Mouse (Mus musculus) midbrain, embryonic 11.5 days (tissue): ENCODE data around the gene Sult2a1. TPM values are rescaled to one million over a fixed set of nuclear protein-coding genes. Genes with fewer than 3 reads are reported as not detected.
"Not testable (repeated sequence)": the region's sequence is repeated elsewhere in the genome, so short reads cannot be mapped to it uniquely, and the experiment has no call there.

Experiments used
- ATAC-seq: fragments of 200-750 bp; cut with Nextera tagmentation; 2 replicates; pipeline ENCODE4 v1.8.0; 2017; ENCODE audit warnings: moderate TSS enrichment, moderate library complexity; ENCODE audit not compliant: low FRiP score
- DNase-seq: peaks from one replicate; pipeline ENCODE4 v3.0.0; 2015; ENCODE audit warnings: low spot score; ENCODE audit errors: missing footprints
- H3K27ac ChIP-seq: fragments of 300-500 bp; sonication (generic); 2 replicates; pipeline ENCODE4 v1.5.1; 2014; ENCODE audit warnings: low read depth, low read length
- H3K27me3 ChIP-seq: fragments of 300-500 bp; sonication (generic); 2 replicates; pipeline ENCODE4 v1.6.1; 2014; ENCODE audit warnings: mild to moderate bottlenecking, low read length, moderate library complexity, mixed read lengths; ENCODE audit not compliant: control insufficient read depth, insufficient read depth
- H3K36me3 ChIP-seq: fragments of 300-500 bp; sonication (generic); 2 replicates; pipeline ENCODE4 v1.6.1; 2014; ENCODE audit warnings: mild to moderate bottlenecking, low read length, moderate library complexity, mixed read lengths; ENCODE audit not compliant: control insufficient read depth, insufficient read depth
- H3K4me1 ChIP-seq: fragments of 300-500 bp; sonication (generic); 2 replicates; pipeline ENCODE4 v1.6.1; 2014; ENCODE audit warnings: low read length; ENCODE audit not compliant: control insufficient read depth, insufficient read depth
- H3K4me2 ChIP-seq: fragments of 300-500 bp; sonication (generic); 2 replicates; pipeline ENCODE4 v1.6.1; 2014; ENCODE audit warnings: mild to moderate bottlenecking, moderate library complexity
- H3K4me3 ChIP-seq: fragments of 300-500 bp; sonication (generic); 2 replicates; pipeline ENCODE4 v1.5.1; 2014; ENCODE audit warnings: low read depth, low read length
- H3K9ac ChIP-seq: fragments of 300-500 bp; sonication (generic); 2 replicates; pipeline ENCODE4 v1.6.1; 2014; ENCODE audit warnings: low read length
- H3K9me3 ChIP-seq: fragments of 300-500 bp; sonication (generic); 2 replicates; pipeline ENCODE4 v1.6.1; 2016; ENCODE audit warnings: low read length; ENCODE audit not compliant: control insufficient read depth
- WGBS: fragments of 180-500 bp; shearing (Covaris S2); extraction: QIAGEN DNeasy Blood & Tissue Kit; methylation state at CpG from one replicate; pipeline ENCODE4 v1.1.7; 2014; 5-methylcytosine and 5-hydroxymethylcytosine counted together
- polyA plus RNA-seq: library from polyadenylated mRNA; unstranded; fragments of >200 nt; fragmentation: Nextera tagmentation; extraction: Ambion mirVana; gene quantifications from 2 replicates; pipeline ENCODE4 v1.2.1, GENCODE M21; 2014

The Sult2a1 gene
- not detected in 2 replicates for polyA plus RNA-seq

DNA sequence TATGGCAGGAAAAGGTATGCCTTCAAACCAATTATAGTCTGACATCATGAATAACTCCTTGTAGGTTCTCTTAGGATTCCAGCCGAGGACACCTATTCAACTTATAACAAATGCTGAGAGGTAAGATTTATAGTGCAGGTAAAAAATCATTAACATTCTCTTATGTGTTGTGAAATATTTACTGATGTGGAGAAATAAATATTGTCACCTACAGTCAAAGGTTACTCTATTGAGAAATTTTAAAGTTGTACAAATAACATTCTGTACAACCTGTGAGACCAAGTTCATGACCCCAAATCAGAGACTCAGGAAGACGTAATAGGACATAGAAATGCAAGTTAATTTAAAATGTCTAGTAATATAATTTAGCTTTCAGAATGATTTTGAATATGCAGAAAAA is at the start of gene Sult2a1:
Sult2a1 (minus strand) TSS at position 101 of the 400 bp plus-strand sequence.
- H3K4me2 ChIP-seq, H3K4me1 ChIP-seq, DNase-seq, H3K27me3 ChIP-seq, ATAC-seq, H3K9me3 ChIP-seq, H3K27ac ChIP-seq, H3K9ac ChIP-seq, H3K36me3 ChIP-seq, H3K4me3 ChIP-seq: not testable (repeated sequence)
- 81% methylated on average over 1 of the region's 2 CpGs for WGBS

DNA sequence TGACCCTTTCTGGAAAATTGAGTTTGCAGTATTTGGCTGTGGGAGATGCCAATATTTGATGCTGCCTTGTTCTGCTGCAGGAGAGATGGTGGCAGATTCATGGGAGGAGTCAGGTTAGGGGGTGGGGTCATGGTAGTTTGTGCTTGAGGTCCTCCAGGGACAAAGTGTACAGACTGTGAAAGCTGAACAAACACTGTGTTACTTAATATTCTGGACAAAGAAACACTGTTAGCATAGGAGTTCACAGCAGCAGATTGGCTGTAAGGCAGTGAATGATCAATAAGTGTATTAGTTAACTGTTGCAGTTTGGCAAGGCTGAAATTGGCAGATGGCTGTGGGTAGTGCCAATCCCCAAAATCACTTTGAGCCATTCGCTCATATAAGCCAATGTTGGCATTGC is 23.3 kb downstream of the Sult2a1 start:
- H3K36me3 ChIP-seq: no peaks in the 10 kb centered on the region
- no peak overlapping the region for H3K27ac ChIP-seq
- H3K27me3 ChIP-seq: no peaks in the 10 kb centered on the region
- 79% methylated on average over 1 of the region's 1 CpGs for WGBS
- H3K4me3 ChIP-seq: no peak overlapping the region
- no peak overlapping the region for H3K4me2 ChIP-seq
- H3K4me1 ChIP-seq: no peaks in the 10 kb centered on the region
- DNase-seq: no peak
- peaks cover 14% of the 10 kb centered on the region; the same call in 1 of the 2 replicates for H3K9me3 ChIP-seq
- H3K9ac ChIP-seq: no peak overlapping the region
- no peak for ATAC-seq

Other genes starting within 250 kb of the Sult2a1 start
- not detected in 2 replicates for gene Sult2a5, start 213.4 kb downstream of the Sult2a1 start, polyA plus RNA-seq
- gene Sult2a2, start 103.9 kb downstream of the Sult2a1 start, polyA plus RNA-seq: not detected in 2 replicates
- not detected in 2 replicates for gene Sult2a4, start 152.2 kb upstream of the Sult2a1 start, polyA plus RNA-seq